In genomic region chr16:91793507-91794278, GRCm38 (mm10) we compare ENCODE assay signal across 9 mouse cellular contexts.
DNase-seq lines count a peak whose midpoint lies in the region; ATAC-seq and TF ChIP-seq lines count a peak whose summit lies in the region.
"Had no signal": no experiment of that assay in that cellular context is flagged by ENCODE, and none has a peak within 500 bp of the region (broad histone marks: within the 10 kb centered on the region; RNA-seq: fewer than 3 reads in every experiment).

No protein-coding gene starts in this region.

- ATAC-seq in granulocyte monocyte progenitor cell, adult 5-6 weeks (replicated peaks; ENCODE audit: poor library complexity, severe bottlenecking): peak; percentile 39
- ATAC-seq in liver, embryonic 11.5 days (replicated peaks; ENCODE audit: low FRiP score): no peak
- no peak for ATAC-seq in intestine, embryonic 16.5 days
- ATAC-seq in forebrain, embryonic 16.5 days: no peak

- H3K4me2 ChIP-seq in liver, embryonic 11.5 days: peak overlapping the region; percentile 53
- H3K4me2 ChIP-seq in intestine, embryonic 16.5 days (ENCODE audit: low read depth, low read length): no peak overlapping the region
- no peak overlapping the region for H3K4me2 ChIP-seq in forebrain, embryonic 16.5 days (ENCODE audit: low read length)
- H3K4me2 ChIP-seq: hindbrain, embryonic 13.5 days had no signal

- peaks cover 4% of the 10 kb centered on the region; the same call in 1 of the 2 replicates for H3K27me3 ChIP-seq in thymus, adult 2 months (ENCODE audit: control insufficient read depth, insufficient read depth, low read length)
- H3K27me3 ChIP-seq in liver, embryonic 11.5 days (replicated peaks; ENCODE audit: control insufficient read depth, insufficient read depth, low read length): no peaks in the 10 kb centered on the region; the same call in 1 of the 2 replicates
- H3K27me3 ChIP-seq in intestine, embryonic 16.5 days (replicated peaks; ENCODE audit: control insufficient read depth, insufficient read depth, low read length): no peaks in the 10 kb centered on the region
- no peaks in the 10 kb centered on the region for H3K27me3 ChIP-seq in forebrain, embryonic 16.5 days (replicated peaks; ENCODE audit: control insufficient read depth, insufficient read depth, low read length)
- H3K27me3 ChIP-seq: hindbrain, embryonic 13.5 days had no signal

- 10% methylated on average over 13 of the region's 13 CpGs for WGBS in thymus, adult 2 months
- 40% methylated on average over 13 of the region's 13 CpGs for WGBS in liver, embryonic 11.5 days
- 87% methylated on average over 13 of the region's 13 CpGs for WGBS in intestine, embryonic 16.5 days
- 93% methylated on average over 13 of the region's 13 CpGs for WGBS in forebrain, embryonic 16.5 days

- H3K36me3 ChIP-seq in thymus, adult 2 months (ENCODE audit: control insufficient read depth, insufficient read depth, low read length): no peaks in the 10 kb centered on the region
- peaks cover 10% of the 10 kb centered on the region; the same call in 1 of the 2 replicates for H3K36me3 ChIP-seq in liver, embryonic 11.5 days (ENCODE audit: control insufficient read depth, insufficient read depth, low read length)
- H3K36me3 ChIP-seq in intestine, embryonic 16.5 days (ENCODE audit: control insufficient read depth, insufficient read depth, low read length): peaks cover 7% of the 10 kb centered on the region; the same call in 1 of the 2 replicates
- peaks cover 7% of the 10 kb centered on the region; the same call in 1 of the 2 replicates for H3K36me3 ChIP-seq in forebrain, embryonic 16.5 days (ENCODE audit: control insufficient read depth, insufficient read depth)

- peak; percentile 21 for DNase-seq in thymus, adult 2 months
- DNase-seq in thymus, postnatal 0 days (ENCODE audit: low spot score): no peak
- DNase-seq in liver, embryonic 11.5 days (ENCODE audit: low spot score): no peak
- DNase-seq in spleen, adult 18-20 months: no peak
- DNase-seq: cerebellum, adult 8-10 months had no signal

- H3K27ac ChIP-seq in thymus, adult 2 months (ENCODE audit: control insufficient read depth, insufficient read depth, low read length): no peak overlapping the region
- peak overlapping the region; percentile 49 for H3K27ac ChIP-seq in liver, embryonic 11.5 days (ENCODE audit: low read depth, low read length)
- no peak overlapping the region for H3K27ac ChIP-seq in intestine, embryonic 16.5 days (ENCODE audit: low read length)
- no peak overlapping the region for H3K27ac ChIP-seq in forebrain, embryonic 16.5 days (ENCODE audit: low read length)

- H3K4me1 ChIP-seq in thymus, adult 2 months (replicated peaks; ENCODE audit: control insufficient read depth, insufficient read depth, low read length): peaks cover 8% of the 10 kb centered on the region
- peaks cover 30% of the 10 kb centered on the region for H3K4me1 ChIP-seq in liver, embryonic 11.5 days (replicated peaks; ENCODE audit: control insufficient read depth, insufficient read depth, low read length)
- no peaks in the 10 kb centered on the region for H3K4me1 ChIP-seq in intestine, embryonic 16.5 days (ENCODE audit: control insufficient read depth, insufficient read depth, low read length)
- H3K4me1 ChIP-seq in forebrain, embryonic 16.5 days (replicated peaks; ENCODE audit: control insufficient read depth, insufficient read depth, low read length): no peaks in the 10 kb centered on the region

- TF ChIP-seq POLR2A in thymus, adult 2 months (IDR thresholded peaks at IDR 0.05; ENCODE audit: control insufficient read depth, extremely low read depth, insufficient read depth, low read length, poor library complexity): no peak

- no peaks in the 10 kb centered on the region for H3K9me3 ChIP-seq in liver, embryonic 11.5 days (ENCODE audit: control insufficient read depth, low read length)
- no peaks in the 10 kb centered on the region for H3K9me3 ChIP-seq in intestine, embryonic 16.5 days (ENCODE audit: control insufficient read depth, low read length)
- H3K9me3 ChIP-seq in forebrain, embryonic 16.5 days (ENCODE audit: control insufficient read depth, low read length): no peaks in the 10 kb centered on the region
- H3K9me3 ChIP-seq: hindbrain, embryonic 13.5 days had no signal

- TF ChIP-seq CTCF in thymus, adult 2 months (IDR thresholded peaks at IDR 0.05; ENCODE audit: borderline replicate concordance, control insufficient read depth, extremely low read depth, insufficient read depth, low read length, poor library complexity): no peak

- 0 out of 2 replicates have a peak overlapping the region, but pooled peaks have one; percentile 8 for H3K9ac ChIP-seq in liver, embryonic 11.5 days (ENCODE audit: low read depth, low read length)
- no peak overlapping the region for H3K9ac ChIP-seq in intestine, embryonic 16.5 days (ENCODE audit: low read depth, low read length)
- no peak overlapping the region for H3K9ac ChIP-seq in forebrain, embryonic 16.5 days (replicated peaks; ENCODE audit: low read depth, low read length)
- H3K9ac ChIP-seq: hindbrain, embryonic 13.5 days had no signal

- H3K4me3 ChIP-seq in thymus, adult 2 months (ENCODE audit: control insufficient read depth, insufficient read depth, low read length): no peak overlapping the region
- H3K4me3 ChIP-seq in liver, embryonic 11.5 days (ENCODE audit: low read depth, low read length): no peak overlapping the region
- no peak overlapping the region for H3K4me3 ChIP-seq in intestine, embryonic 16.5 days (ENCODE audit: low read length)
- no peak overlapping the region for H3K4me3 ChIP-seq in forebrain, embryonic 16.5 days (replicated peaks; ENCODE audit: low read length)
- H3K4me3 ChIP-seq: hindbrain, embryonic 13.5 days had no signal
